Mouse (Mus musculus) c-Kit-positive CD71-positive TER-119-negative erythroid progenitor cells, embryonic 14.5 days (primary cell): ENCODE measurements around the gene Pf4.
"Not testable (repeated sequence)": the region's sequence is repeated elsewhere in the genome, so short reads cannot be mapped to it uniquely, and the experiment has no call there.

ENCODE experiments used
- DNase-seq: peaks from one replicate; pipeline ENCODE4 v3.0.0-alpha.2; 2013; ENCODE audit warnings: low read depth

Gene Pf4

DNA sequence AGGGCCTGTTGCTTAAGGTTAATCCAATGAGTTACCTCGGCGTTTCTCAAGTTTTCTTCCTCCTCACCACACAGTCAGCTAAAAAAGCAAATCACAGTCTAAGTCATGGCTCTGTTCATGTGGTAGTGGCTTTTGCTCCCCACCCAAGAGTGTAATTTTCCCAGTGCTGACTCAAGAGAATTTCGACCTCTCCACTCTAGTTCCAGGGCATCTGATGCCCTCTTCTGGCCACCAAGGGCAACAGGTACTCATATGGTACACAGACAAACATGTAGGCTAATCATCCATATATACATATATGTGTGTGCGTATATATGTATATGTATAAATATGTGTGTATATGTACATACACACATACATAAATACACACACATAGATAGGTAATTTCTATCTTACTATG is 15.9 kb downstream of the Pf4 start:
- DNase-seq = no peak

DNA sequence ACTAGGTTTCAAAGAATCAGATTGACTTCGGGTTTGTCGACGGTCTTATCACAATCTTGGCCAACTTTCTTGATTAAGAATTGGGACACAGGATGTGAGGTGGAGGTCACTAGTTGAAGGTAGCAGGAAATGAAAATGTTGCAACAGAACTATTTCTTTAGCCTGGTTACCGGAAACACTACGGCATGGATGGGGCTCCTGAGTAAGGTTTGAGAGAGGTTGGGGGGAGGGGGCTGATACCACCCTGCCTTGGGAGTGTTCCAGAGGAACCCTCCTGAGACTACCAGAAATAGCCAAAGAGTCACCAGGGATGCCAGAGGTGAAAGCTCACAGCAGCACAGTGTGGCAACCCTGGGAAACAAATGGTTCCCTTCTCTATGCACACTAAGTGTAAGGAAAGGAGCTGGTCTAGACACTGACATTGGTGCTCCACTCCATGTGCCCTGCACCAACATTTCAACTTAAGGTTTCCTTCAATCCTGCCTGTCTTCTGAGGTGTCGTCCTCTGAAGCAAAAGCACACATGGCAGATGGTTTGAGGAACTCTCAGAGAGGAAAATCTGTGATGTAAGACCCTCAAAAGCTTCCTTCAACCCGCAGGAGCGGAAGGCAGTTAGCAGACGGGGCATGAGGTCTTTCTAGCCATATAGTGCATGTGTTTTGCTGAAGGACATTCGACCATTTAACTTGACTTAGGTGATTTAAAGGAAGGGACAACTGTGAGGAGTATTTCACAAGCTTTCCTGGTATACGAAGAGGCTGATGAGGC is 17.3 kb downstream of the Pf4 start:
- no peak for DNase-seq

DNA sequence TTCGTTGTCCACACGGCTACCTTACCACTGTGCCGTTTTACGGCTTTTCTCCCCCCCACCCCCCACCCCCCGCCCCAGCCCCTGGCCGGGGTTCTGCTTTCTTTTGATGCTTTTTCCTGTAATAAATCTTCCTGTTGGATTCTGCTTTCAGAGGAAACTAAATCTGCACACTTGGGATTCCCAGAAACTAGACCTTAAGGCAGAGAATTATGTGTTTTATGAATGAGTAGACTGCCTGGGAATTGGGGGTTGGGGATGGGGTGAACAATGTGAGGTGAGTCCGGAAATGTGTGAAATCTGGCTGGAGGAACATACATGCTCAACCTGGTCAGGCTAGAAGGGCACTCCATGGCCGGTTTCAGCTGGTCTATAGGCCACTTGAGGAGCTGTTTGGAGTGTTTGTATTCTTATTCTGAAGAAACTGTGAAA is 17.9 kb downstream of the Pf4 start:
- DNase-seq = no peak

DNA sequence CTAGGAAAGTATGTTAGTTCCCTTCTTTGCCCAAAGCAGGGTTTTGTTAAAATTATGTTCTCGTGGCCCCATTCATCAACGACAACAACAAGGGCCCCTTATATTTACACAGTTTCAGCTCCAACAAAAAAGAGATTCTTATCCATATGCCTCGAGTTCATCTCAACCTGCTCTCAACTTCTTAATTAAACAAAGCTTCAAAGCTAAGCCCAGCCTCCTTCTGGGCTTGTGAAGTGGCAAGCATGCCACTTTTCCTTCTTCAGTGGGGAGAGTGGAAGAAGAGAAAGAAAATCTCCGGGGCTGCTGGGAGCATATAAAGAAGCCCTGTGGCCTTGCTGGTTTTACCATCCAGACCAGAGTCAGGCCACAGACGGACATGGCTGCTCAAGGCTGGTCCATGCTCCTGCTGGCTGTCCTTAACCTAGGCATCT is 22.0 kb downstream of the Pf4 start, which contains the start of gene Cxcl15:
Gene Cxcl15 (plus strand): TSS at position 340 of the 431 bp plus-strand sequence.
- DNase-seq = no peak

DNA sequence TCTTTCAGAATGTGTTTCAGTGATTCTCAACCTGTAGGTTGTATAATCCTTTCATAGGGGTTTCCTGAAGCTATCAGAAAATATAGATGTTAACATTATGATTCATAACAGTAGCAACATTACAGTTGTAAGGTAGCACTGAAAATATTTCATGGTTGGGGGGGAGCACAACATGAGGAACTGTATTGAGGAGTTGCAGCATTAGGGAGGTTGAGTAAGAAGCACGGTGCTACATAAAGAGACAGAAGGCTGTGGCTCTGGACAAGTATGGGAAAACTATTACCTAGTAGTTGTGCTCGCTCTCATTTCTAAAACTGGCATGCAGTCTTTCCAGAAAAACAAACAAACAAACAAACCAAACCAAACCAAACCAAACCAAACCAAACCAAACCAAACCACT is 23.2 kb downstream of the Pf4 start:
- DNase-seq = not testable (repeated sequence)

DNA sequence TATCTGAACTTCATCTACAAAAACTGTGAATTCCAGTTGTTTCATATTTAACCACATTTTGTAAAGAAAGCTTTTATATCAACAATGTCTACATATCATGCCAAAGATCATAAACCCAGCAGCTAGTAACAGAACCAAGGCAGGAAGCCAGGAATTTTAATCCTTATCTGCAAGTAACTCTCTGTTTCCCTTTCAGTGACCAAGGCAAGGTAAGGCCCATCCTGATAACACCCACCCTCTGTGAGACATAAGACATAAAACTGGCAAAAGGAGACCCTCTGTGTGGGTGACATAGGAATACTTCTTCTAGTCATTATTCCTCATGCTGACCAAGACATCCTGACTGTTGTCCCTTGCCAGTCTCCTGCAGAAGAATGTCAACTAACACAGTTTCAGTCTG is 32.3 kb downstream of the Pf4 start:
- no peak for DNase-seq

DNA sequence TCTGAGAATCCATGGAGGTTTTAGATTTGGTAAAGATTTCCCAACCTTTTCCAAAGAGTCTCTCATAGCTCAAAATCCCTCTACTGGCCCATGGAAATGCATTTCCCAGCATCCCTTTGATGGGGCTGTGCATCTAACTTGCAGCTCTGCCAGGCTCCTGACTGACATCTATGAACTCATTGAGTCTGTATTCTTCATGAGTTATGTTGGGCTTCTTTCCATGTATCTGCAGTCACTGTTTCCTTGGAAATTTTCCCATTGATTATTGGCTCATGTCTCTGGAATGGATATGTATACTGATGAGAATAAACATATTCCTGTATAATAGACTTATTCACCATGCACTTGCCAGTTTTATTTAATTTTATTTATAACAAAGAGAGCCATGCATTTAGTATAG is 33.8 kb downstream of the Pf4 start:
- DNase-seq = no peak

DNA sequence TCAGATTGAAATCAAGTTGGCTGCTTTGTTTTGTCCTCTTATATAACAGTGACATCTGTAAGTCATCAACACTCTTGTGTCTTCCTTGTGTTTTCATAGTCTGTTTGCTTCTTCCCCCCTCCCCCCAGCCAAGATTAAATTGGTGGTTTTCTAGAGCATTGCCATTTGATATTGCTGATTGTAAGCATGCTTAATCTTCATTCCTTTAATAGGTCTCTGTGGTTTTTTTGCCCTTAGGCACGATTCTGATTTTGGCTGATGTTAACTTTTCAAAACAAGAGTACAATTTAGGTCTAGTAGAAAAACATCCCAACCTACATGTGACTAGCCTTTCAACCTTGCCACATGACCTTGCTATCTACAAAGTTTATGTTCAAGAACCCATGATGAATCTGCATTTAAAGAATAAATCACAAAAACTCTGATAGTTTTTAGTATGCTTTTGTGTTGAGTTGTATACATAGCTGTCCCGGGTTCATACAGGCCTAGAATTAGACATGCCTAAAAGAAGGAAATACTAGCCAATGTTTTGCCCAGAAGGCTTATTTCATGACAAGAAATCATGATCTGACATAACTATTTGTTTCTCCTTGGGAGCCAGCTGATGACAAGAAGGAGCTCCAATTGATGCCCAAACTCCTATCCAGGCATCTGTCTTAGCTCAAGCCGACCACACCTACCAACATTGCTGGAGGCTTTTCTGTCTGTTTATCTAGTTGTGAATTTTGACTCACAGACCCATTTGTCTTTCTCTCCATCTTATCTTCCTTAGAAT is 35.1 kb downstream of the Pf4 start:
- no peak for DNase-seq

DNA sequence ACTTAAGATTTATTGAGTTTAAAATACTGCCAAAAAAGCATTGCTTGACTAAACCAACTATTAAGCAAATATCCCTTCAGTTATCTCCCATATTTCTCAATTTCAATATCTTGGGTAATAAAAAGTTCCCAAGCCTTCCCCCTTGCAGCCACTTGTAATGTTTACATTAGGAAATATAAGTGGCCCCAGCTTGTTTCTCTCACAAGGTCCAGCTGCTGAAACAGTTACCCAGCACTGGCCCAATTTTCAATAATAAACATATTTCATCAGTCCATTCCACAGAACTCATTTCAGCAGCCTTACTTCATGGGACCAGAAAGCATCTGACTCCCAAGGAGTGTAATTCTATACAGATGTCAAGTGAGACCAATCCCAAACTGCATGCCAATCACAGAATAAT is 47.5 kb downstream of the Pf4 start:
- DNase-seq = no peak
